29 mouse cellular contexts compared by ENCODE assay signal in genomic region chr7:141073782-141074181, GRCm38 (mm10). TPM values are rescaled to one million over a fixed set of nuclear protein-coding genes. Genes with fewer than 3 reads are reported as not detected.
"Had no signal": no experiment of that assay in that cellular context is flagged by ENCODE, and none has a peak within 500 bp of the region (broad histone marks: within the 10 kb centered on the region; RNA-seq: fewer than 3 reads in every experiment).

No protein-coding gene starts in this region.

- H3K4me3 ChIP-seq: gastrocnemius, adult 2 months; heart, embryonic 10.5 days; heart, embryonic 12.5 days; hindbrain, embryonic 10.5 days; hindbrain, embryonic 12.5 days; limb, embryonic 10.5 days; limb, embryonic 12.5 days; liver, embryonic 12.5 days had no signal

- DNase-seq: gastrocnemius, adult 2 months; gastrocnemius, postnatal 10 days; gastrocnemius, postnatal 25 days; heart, adult 18-20 months; heart, postnatal 10 days; heart, postnatal 4 days; kidney, adult 11 months; kidney, adult 2 months; kidney, postnatal 10 days; kidney, postnatal 25 days; kidney, postnatal 4 days had no signal

- H3K27ac ChIP-seq: gastrocnemius, adult 2 months; heart, embryonic 10.5 days; hindbrain, embryonic 10.5 days; hindbrain, embryonic 12.5 days; hindbrain, embryonic 14.5 days; limb, embryonic 10.5 days; limb, embryonic 12.5 days; liver, embryonic 12.5 days; liver, embryonic 14.5 days had no signal

RNA-seq across cellular contexts. Expression of gene Pkp3, which starts 4.2 kb away (rescaled TPM):
- total RNA-seq: gastrocnemius, adult 2 months; gastrocnemius, postnatal 10 days; layer of hippocampus, adult 18-20 months; layer of hippocampus, postnatal 14 days; left cerebral cortex, postnatal 36 days had no signal

RNA-seq across cellular contexts. Expression of gene B4galnt4, which starts 12.9 kb away (rescaled TPM):
- total RNA-seq: gastrocnemius, postnatal 25 days; heart, adult 18-20 months; heart, adult 8-10 months had no signal

RNA-seq across cellular contexts. Expression of gene Ano9, which starts 43.8 kb away (rescaled TPM):
- total RNA-seq: gastrocnemius, adult 2 months; gastrocnemius, postnatal 10 days; gastrocnemius, postnatal 25 days; gastrocnemius, postnatal 4 days; granulocyte monocyte progenitor cell, adult 5-6 weeks; heart, adult 18-20 months; layer of hippocampus, adult 18-20 months; layer of hippocampus, postnatal 14 days; left cerebral cortex, postnatal 14 days; left cerebral cortex, postnatal 36 days; liver, adult 2 months had no signal

RNA-seq across cellular contexts. Expression of gene Gm17387, which starts 44.9 kb away (rescaled TPM):
- total RNA-seq: gastrocnemius, adult 2 months; gastrocnemius, postnatal 10 days; gastrocnemius, postnatal 25 days; gastrocnemius, postnatal 4 days; granulocyte monocyte progenitor cell, adult 5-6 weeks; heart, adult 18-20 months; heart, adult 8-10 months; heart, postnatal 10 days; heart, postnatal 25 days; heart, postnatal 4 days; layer of hippocampus, adult 18-20 months; layer of hippocampus, postnatal 14 days; left cerebral cortex, postnatal 14 days; left cerebral cortex, postnatal 36 days; liver, adult 2 months had no signal
